Mouse (Mus musculus) neural tube, embryonic 12.5 days (tissue): ENCODE data around the gene Pdcd6ip. TPM values are rescaled to one million over a fixed set of nuclear protein-coding genes. Genes with fewer than 3 reads are reported as not detected.
"Not testable (repeated sequence)": the region's sequence is repeated elsewhere in the genome, so short reads cannot be mapped to it uniquely, and the experiment has no call there.

Experiments used
- ATAC-seq: fragments of 200-750 bp; cut with Nextera tagmentation; 2 replicates; pipeline ENCODE4 v1.8.0; 2017; ENCODE audit warnings: low read depth, mild to moderate bottlenecking, moderate TSS enrichment, moderate library complexity; ENCODE audit not compliant: low FRiP score
- H3K27ac ChIP-seq: fragments of 300-500 bp; sonication (generic); 2 replicates; pipeline ENCODE4 v1.5.1; 2016
- H3K27me3 ChIP-seq: fragments of 300-500 bp; sonication (generic); replicated peaks from 2 replicates; pipeline ENCODE4 v1.6.1; 2016; ENCODE audit warnings: mild to moderate bottlenecking
- H3K36me3 ChIP-seq: fragments of 300-500 bp; sonication (generic); 2 replicates; pipeline ENCODE4 v1.6.1; 2016; ENCODE audit warnings: mild to moderate bottlenecking
- H3K4me1 ChIP-seq: fragments of 300-500 bp; sonication (generic); 2 replicates; pipeline ENCODE4 v1.6.1; 2016
- H3K4me2 ChIP-seq: fragments of 300-500 bp; sonication (generic); replicated peaks from 2 replicates; pipeline ENCODE4 v1.6.1; 2016; ENCODE audit warnings: mild to moderate bottlenecking
- H3K4me3 ChIP-seq: fragments of 300-500 bp; sonication (generic); 2 replicates; pipeline ENCODE4 v1.5.1; 2016
- H3K9ac ChIP-seq: fragments of 300-500 bp; sonication (generic); 2 replicates; pipeline ENCODE4 v1.6.1; 2016; ENCODE audit warnings: mild to moderate bottlenecking
- H3K9me3 ChIP-seq: fragments of 300-500 bp; sonication (generic); 2 replicates; pipeline ENCODE4 v1.6.1; 2016; ENCODE audit warnings: mild to moderate bottlenecking
- WGBS: fragments of 180-500 bp; shearing (Covaris S2); methylation state at CpG from one replicate; pipeline ENCODE4 v1.1.7; 2016; 5-methylcytosine and 5-hydroxymethylcytosine counted together
- polyA plus RNA-seq: library from polyadenylated mRNA; unstranded; fragments of >200 nt; fragmentation: Nextera tagmentation; extraction: Ambion mirVana; gene quantifications from 2 replicates; pipeline ENCODE4 v1.2.1, GENCODE M21; 2016

Pdcd6ip gene
- polyA plus RNA-seq, 1 experiment from 2014 or later = 54.7 TPM

DNA sequence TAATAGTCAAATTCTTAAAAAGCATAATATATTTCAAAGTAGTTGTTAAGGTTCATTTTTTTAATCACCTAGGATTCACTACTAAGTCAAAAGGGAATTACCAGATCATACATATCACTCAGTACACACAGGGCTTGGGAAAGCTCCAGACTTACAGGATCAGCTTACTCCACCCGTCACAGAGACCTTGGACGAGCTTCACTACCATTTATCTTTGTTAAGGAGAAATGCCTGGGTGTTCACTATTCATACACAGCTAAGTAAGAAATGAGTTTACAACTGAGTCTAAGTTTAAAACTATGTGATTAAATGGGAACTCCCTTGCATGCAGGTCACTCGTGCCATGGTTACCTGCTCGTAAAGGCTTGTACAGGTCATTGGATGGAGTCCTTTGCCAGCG lies 35.7 kb downstream of the Pdcd6ip start:
- H3K9me3 ChIP-seq = no peaks in the 10 kb centered on the region
- H3K27ac ChIP-seq = no peak overlapping the region
- no peaks in the 10 kb centered on the region for H3K27me3 ChIP-seq
- no peak overlapping the region for H3K4me2 ChIP-seq
- no peak for ATAC-seq
- no peak overlapping the region for H3K4me3 ChIP-seq
- H3K36me3 ChIP-seq = peaks cover 69% of the 10 kb centered on the region
- H3K4me1 ChIP-seq = no peaks in the 10 kb centered on the region
- 93% methylated on average over 5 of the region's 5 CpGs for WGBS
- H3K9ac ChIP-seq = no peak overlapping the region

DNA sequence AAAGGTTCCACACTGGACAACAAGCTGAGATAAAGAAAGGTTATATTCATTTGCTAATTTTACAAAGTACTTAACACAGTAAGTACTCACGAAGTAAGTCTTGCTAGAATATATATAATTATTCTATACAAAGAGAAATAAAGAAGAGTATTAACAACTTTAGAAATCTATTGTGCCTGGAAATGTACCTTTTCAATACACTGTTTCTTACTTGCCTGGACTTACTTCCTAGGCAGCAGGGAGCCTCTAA lies 37.3 kb downstream of the Pdcd6ip start:
- H3K4me3 ChIP-seq = no peak overlapping the region
- H3K9ac ChIP-seq = no peak overlapping the region
- H3K9me3 ChIP-seq = no peaks in the 10 kb centered on the region
- H3K4me2 ChIP-seq = no peak overlapping the region
- H3K4me1 ChIP-seq = no peaks in the 10 kb centered on the region
- no peak for ATAC-seq
- no peak overlapping the region for H3K27ac ChIP-seq
- WGBS = 93% methylated on average over 1 of the region's 1 CpGs
- H3K27me3 ChIP-seq = no peaks in the 10 kb centered on the region
- peaks cover 69% of the 10 kb centered on the region for H3K36me3 ChIP-seq

DNA sequence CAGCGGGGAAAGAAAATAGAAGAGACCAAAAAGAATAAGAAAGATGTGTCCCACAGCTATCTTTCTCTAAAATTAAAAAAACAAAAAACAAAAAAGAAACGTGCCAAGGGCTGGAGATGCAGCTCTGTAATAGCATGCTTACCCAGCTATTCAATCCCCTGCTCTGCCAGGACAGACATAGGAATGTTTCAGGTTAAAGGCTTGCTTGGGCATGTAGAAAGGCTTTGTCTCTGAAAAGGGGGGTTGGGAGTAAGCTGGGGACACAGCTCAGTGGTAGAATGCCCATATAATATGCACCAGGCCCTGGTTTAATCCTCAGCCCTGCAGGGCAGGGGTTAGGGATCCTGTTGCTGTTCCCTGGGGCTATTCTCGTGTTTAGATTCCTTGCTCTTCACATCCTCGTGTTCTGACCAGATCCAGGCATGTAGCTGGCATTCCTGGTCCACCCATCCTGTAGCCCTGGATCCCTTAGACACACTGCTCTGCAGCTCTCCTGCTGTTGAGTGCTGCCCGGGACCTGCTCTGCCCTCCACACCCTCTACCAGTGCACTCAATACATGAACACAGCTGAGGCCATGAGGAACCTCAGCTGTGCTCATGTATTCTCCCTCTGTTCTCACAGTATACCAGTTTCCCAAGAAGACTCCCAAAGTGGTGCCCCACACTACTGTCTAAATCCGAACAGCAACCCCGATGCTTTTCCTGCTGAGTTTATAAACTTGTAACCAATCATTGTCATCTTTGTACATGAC lies 37.8 kb downstream of the Pdcd6ip start:
- Histone ChIP-seq H3K27ac (no peak overlapping the region), H3K4me3 (no peak overlapping the region), H3K4me1 (no peaks in the 10 kb centered on the region), H3K36me3 (peaks cover 73% of the 10 kb centered on the region), H3K9ac (no peak overlapping the region), H3K27me3 (no peaks in the 10 kb centered on the region), H3K9me3 (no peaks in the 10 kb centered on the region), H3K4me2 (no peak overlapping the region)
- ATAC-seq = no peak
- 90% methylated on average over 7 of the region's 7 CpGs for WGBS

DNA sequence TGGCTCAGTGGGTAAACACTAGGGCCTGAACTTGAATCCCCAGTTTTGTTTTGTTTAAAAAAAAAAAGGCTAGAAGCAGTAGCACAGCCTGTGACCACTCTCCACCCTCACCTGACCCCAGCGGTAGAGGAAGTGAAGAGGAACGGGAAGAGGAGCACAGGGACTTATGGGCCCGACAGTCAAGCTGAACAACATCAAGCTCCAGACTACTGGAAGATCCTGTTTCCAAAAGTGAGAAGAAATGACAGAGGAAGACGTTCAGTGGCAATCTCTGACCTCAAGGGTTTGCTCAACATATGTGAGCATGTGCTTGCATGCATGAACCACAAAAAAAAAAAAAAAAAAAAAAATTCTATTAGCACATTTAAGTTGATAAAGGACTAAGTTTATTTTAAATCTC lies 44.6 kb downstream of the Pdcd6ip start:
- H3K27ac ChIP-seq = no peak overlapping the region
- 90% methylated on average over 4 of the region's 4 CpGs for WGBS
- H3K4me1 ChIP-seq = no peaks in the 10 kb centered on the region
- H3K27me3 ChIP-seq = no peaks in the 10 kb centered on the region
- H3K9ac ChIP-seq = no peak overlapping the region
- H3K9me3 ChIP-seq = no peaks in the 10 kb centered on the region
- peaks cover 58% of the 10 kb centered on the region for H3K36me3 ChIP-seq
- no peak for ATAC-seq
- H3K4me2 ChIP-seq = no peak overlapping the region
- no peak overlapping the region for H3K4me3 ChIP-seq

DNA sequence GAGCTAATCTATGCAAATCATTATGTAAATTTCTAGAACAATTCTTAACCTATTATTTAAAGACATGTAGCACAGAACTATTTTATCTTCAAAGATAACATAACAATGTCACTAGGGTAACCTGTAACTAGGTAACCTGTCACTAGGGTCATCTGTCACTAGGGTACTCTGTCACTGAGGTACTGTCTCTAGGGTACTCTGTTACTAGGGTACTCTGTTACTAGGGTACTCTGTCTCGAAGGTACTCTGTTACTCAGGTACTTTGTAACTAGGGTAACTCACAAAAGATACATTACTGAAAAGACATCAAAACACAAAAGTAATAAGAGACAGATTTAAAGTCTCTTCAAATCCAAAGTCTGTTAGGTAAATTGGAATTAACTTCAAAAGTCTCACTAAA lies 50.2 kb downstream of the Pdcd6ip start:
- no peak overlapping the region for H3K27ac ChIP-seq
- no peak for ATAC-seq
- 91% methylated on average over 1 of the region's 1 CpGs for WGBS
- no peaks in the 10 kb centered on the region for H3K27me3 ChIP-seq
- H3K4me1 ChIP-seq = no peaks in the 10 kb centered on the region
- H3K9ac ChIP-seq = no peak overlapping the region
- peaks cover 50% of the 10 kb centered on the region for H3K36me3 ChIP-seq
- H3K4me3 ChIP-seq = no peak overlapping the region
- H3K9me3 ChIP-seq = no peaks in the 10 kb centered on the region
- no peak overlapping the region for H3K4me2 ChIP-seq

DNA sequence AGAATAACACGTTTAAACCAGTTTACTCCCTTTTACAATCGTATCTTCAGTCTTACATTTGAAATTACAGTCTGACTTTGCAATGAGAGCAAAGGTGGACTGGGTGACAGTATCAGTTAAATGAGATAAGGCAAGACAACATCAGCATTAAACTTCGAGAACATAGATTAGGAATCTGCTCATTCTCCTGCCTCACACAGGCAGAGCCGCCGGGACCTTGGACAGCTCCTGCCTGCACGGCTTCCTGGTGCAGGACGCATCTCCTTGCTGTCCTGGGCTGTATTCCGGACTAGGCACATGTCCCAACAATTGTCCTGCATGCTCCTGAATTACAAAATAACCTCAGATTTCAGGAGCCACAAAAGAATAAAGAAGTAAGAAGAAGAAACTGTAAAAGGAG lies 54.5 kb downstream of the Pdcd6ip start:
- ATAC-seq = no peak
- no peak overlapping the region for H3K9ac ChIP-seq
- no peaks in the 10 kb centered on the region for H3K9me3 ChIP-seq
- H3K4me2 ChIP-seq = no peak overlapping the region
- no peaks in the 10 kb centered on the region for H3K27me3 ChIP-seq
- no peak overlapping the region for H3K27ac ChIP-seq
- no peaks in the 10 kb centered on the region for H3K4me1 ChIP-seq
- H3K36me3 ChIP-seq = peaks cover 29% of the 10 kb centered on the region
- WGBS = 89% methylated on average over 8 of the region's 8 CpGs
- no peak overlapping the region for H3K4me3 ChIP-seq

DNA sequence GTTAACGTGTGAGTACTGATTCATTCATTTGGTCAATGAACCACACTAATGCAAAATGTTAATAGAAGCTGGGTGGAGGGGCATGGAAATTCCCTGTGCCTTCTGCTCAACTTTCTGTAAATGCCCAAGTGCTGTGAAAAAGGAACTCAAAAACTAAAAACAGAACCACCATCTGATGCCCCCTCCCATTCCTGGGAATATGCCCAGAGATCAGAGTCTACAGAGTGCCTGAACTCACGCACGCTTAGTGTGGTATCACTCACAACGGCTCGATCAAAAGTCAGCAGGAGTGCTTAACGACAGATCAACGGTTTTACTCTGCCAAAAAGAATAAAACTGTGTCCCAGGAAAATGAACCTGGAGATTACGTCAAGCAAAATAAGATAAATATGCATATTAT lies 57.3 kb downstream of the Pdcd6ip start:
- no peaks in the 10 kb centered on the region for H3K9me3 ChIP-seq
- no peak overlapping the region for H3K27ac ChIP-seq
- H3K9ac ChIP-seq = no peak overlapping the region
- no peaks in the 10 kb centered on the region for H3K4me1 ChIP-seq
- no peak for ATAC-seq
- no peak overlapping the region for H3K4me3 ChIP-seq
- H3K27me3 ChIP-seq = no peaks in the 10 kb centered on the region
- H3K36me3 ChIP-seq = peaks cover 14% of the 10 kb centered on the region
- WGBS = 91% methylated on average over 8 of the region's 8 CpGs
- H3K4me2 ChIP-seq = no peak overlapping the region

DNA sequence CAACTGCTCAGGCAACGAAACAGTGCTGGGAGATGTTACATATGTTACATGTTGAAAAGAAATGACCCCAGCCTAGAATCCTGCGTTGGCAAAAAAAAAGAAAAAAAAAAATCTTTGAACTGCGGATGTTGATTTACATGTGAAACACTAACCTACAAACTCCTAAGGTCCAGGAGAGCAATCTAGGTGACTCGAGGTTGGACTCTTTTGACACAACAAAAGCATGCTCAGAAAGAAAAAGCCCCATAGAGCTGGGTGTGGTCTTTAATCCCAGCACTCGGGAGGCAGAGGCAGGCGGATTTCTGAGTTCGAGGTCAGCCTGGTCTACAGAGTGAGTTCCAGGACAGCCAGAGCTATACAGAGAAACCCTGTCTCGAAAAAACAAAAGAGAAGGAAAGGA lies 58.8 kb downstream of the Pdcd6ip start:
- not testable (repeated sequence) for H3K4me2 ChIP-seq, H3K4me1 ChIP-seq, H3K9ac ChIP-seq, H3K36me3 ChIP-seq, H3K27me3 ChIP-seq, ATAC-seq, H3K4me3 ChIP-seq, H3K9me3 ChIP-seq, H3K27ac ChIP-seq
- 79% methylated on average over 8 of the region's 8 CpGs for WGBS

DNA sequence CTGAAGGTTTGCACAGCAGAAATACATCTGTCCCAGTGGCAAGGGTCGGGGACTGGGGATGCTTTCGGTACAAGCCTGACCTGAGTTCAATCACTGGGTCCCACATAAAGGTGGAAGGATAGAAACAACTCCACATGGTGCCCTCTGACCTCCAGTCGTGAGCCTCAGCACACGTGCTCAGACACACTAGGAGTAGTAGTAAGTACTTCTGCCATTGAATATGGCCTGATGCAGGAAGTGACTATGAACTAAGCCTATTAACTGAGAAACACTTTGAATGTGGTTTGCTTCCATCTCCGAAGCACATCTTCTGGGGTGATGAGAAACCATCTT lies 62.3 kb downstream of the Pdcd6ip start:
- Histone ChIP-seq H3K4me1 (peaks cover 10% of the 10 kb centered on the region), H3K27me3 (no peaks in the 10 kb centered on the region), H3K9ac (no peak overlapping the region), H3K36me3 (no peaks in the 10 kb centered on the region), H3K27ac (no peak overlapping the region), H3K4me2 (no peak overlapping the region), H3K9me3 (no peaks in the 10 kb centered on the region), H3K4me3 (no peak overlapping the region)
- peak; percentile 62 for ATAC-seq
- 44% methylated on average over 5 of the region's 5 CpGs for WGBS

DNA sequence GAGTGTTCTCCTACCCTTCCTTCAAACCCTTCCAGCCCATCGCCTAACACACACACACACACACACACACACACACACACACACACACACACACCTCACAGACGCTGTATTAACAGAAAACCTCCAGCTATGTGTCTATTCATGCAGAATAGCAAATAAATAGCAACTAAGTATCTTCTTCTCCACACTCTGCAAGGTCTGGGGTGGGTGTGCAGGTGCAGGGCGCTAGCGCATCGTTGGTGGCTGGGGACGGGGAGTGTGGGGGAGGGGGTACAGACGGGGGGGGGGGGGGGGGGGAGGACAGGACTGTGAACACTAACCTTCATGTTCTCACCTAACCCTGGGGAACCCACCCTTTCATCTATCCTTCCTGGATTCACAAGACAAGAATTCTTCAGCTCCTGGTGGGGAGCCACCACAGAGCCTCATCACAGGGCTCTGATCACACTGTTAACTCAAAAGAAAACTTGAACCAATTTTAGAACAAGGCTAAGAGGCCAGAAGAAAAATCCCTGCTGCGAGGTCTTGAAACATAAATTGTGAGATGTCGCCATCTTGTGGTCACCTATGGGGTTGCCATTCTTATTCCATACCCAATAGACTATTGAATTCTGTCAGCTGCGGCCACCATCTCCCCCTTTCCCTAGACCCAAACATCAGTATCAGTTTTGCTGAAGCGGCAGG lies 62.8 kb downstream of the Pdcd6ip start:
- H3K27me3 ChIP-seq = no peaks in the 10 kb centered on the region
- peaks cover 10% of the 10 kb centered on the region for H3K4me1 ChIP-seq
- no peak overlapping the region for H3K27ac ChIP-seq
- no peak overlapping the region for H3K9ac ChIP-seq
- H3K4me3 ChIP-seq = no peak overlapping the region
- 18% methylated on average over 5 of the region's 11 CpGs for WGBS
- ATAC-seq = peak; percentile 73
- no peaks in the 10 kb centered on the region for H3K9me3 ChIP-seq
- H3K36me3 ChIP-seq = no peaks in the 10 kb centered on the region
- H3K4me2 ChIP-seq = no peak overlapping the region

DNA sequence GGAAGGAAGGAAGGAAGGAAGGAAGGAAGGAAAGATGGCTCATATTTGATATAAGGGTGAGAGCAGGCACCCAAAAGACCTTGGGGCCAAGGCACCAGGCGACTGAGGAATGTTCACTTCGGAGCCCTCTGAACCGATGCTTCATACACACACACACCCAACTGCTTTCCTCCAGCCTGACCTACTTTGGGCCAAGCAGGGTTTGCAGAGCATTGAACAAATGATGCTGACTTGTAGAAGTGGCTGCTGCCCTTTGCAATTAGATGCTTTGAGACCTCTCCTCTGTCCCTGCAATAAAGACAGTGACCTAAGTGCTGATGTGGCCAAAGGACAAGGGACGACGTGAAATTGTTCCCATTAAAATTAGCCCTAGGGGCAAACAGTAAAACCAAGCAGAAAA lies 63.4 kb downstream of the Pdcd6ip start:
- no peak overlapping the region for H3K9ac ChIP-seq
- H3K27me3 ChIP-seq = no peaks in the 10 kb centered on the region
- H3K27ac ChIP-seq = no peak overlapping the region
- H3K9me3 ChIP-seq = no peaks in the 10 kb centered on the region
- H3K4me2 ChIP-seq = no peak overlapping the region
- H3K4me1 ChIP-seq = peaks cover 10% of the 10 kb centered on the region
- H3K36me3 ChIP-seq = no peaks in the 10 kb centered on the region
- no peak for ATAC-seq
- no peak overlapping the region for H3K4me3 ChIP-seq
- 54% methylated on average over 5 of the region's 5 CpGs for WGBS

DNA sequence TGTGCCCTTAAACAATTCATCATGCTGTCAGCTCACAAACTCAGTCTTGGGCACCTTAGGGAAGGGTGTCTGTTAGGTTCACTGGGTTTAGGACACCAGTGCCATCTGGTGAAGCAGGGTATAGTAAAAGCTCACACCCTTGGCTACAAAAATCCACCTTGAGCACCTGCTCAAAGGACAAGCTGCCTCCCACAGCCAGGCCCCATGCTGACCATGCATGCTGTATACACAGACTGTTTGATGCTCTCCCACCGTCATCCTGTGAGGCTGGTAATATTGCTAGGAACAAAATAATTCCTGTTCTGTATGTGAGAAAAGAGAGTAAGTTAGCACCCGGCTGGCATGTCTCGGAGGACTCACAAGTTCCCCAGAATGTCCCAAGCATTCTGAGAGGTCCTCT lies 64.0 kb downstream of the Pdcd6ip start:
- Histone ChIP-seq H3K4me3 (no peak overlapping the region), H3K9me3 (no peaks in the 10 kb centered on the region), H3K9ac (no peak overlapping the region), H3K27ac (no peak overlapping the region), H3K4me2 (no peak overlapping the region), H3K36me3 (no peaks in the 10 kb centered on the region), H3K4me1 (peaks cover 10% of the 10 kb centered on the region), H3K27me3 (no peaks in the 10 kb centered on the region)
- ATAC-seq = no peak
- 72% methylated on average over 3 of the region's 3 CpGs for whole genome bisulfite sequencing

DNA sequence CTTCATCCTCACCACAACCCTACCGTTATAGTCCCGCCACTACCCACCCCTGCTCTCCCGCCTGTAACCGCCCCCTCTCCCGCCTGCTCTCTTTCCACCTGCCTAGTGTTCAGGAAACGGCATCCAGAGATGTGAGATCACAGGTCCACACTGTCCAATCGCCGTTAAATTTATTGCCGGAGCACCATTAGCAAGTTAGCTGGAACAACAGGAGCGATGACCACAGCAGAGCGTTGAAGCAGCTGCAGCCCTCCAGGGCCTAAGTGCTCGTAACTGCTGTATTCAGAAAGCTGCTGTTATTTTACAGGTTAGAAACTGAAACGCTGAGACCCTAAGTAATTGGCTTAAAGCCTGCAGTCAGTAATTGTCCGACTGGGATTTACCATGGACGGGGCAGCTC lies 64.4 kb downstream of the Pdcd6ip start:
- H3K4me2 ChIP-seq = no peak overlapping the region
- H3K27me3 ChIP-seq = no peaks in the 10 kb centered on the region
- 55% methylated on average over 15 of the region's 15 CpGs for whole genome bisulfite sequencing
- H3K9ac ChIP-seq = no peak overlapping the region
- H3K36me3 ChIP-seq = no peaks in the 10 kb centered on the region
- no peak overlapping the region for H3K4me3 ChIP-seq
- H3K27ac ChIP-seq = no peak overlapping the region
- ATAC-seq = 0 out of 2 replicates have a peak, but pooled peaks have one; percentile 7
- H3K9me3 ChIP-seq = no peaks in the 10 kb centered on the region
- peaks cover 10% of the 10 kb centered on the region for H3K4me1 ChIP-seq
